Mouse (Mus musculus): ENCODE results near the gene Dlgap4. TPM values are rescaled to one million over a fixed set of nuclear protein-coding genes. Genes with fewer than 3 reads are reported as not detected.

Gene Dlgap4
- polyA plus RNA-seq, 1 experiment from 2014 or later: 55.5 TPM

GRCm38 (mm10) chr2:156693241-156693807, 79.8 kb downstream of the Dlgap4 start:
- Histone ChIP-seq H3K4me2 (ENCODE audit: low read depth, low read length) (no peak overlapping the region), H3K27me3 (ENCODE audit: control insufficient read depth, insufficient read depth, low read length) (no peaks in the 10 kb centered on the region), H3K9ac (ENCODE audit: low read length) (no peak overlapping the region), H3K27ac (ENCODE audit: low read length) (no peak overlapping the region), H3K9me3 (replicated peaks; ENCODE audit: control insufficient read depth, low read length) (no peaks in the 10 kb centered on the region), H3K4me1 (ENCODE audit: control insufficient read depth, insufficient read depth, low read length) (no peaks in the 10 kb centered on the region; the same call in 1 of the 2 replicates), H3K36me3 (ENCODE audit: control insufficient read depth, insufficient read depth, low read length) (no peaks in the 10 kb centered on the region), H3K4me3 (replicated peaks; ENCODE audit: low read length) (no peak overlapping the region)
- ATAC-seq (ENCODE audit: insufficient read depth, low FRiP score): no peak
- 51% methylated on average over 11 of the region's 11 CpGs for WGBS

- ATAC-seq (ENCODE audit: insufficient read depth, low FRiP score): no peak
Observed at GRCm38 (mm10) chr2:156697261-156697660, 83.8 kb downstream of the Dlgap4 start.

DNA sequence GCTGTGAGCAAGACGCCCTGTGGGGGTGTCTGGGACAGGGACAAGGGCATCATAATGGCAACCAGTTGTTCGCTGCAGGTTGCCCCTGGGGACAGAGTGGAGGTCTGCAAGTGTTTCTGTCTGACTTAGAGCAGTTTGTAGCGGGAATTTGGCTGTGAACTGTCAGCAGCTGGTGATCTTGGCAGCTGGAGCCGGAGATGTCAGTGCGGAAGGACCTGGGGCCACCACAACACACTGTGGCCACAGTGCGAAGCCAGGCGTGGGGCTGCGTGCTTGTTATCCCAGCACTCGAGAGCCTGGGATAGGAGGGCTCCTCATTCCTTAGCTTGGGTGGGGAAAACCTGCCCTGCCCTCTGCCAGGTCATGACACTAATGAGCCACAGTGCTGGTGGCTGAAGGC, 84.7 kb downstream of the Dlgap4 start:
- Histone ChIP-seq H3K9ac (ENCODE audit: low read length) (no peak overlapping the region), H3K4me1 (ENCODE audit: control insufficient read depth, insufficient read depth, low read length) (no peaks in the 10 kb centered on the region; the same call in 1 of the 2 replicates), H3K36me3 (ENCODE audit: control insufficient read depth, insufficient read depth, low read length) (no peaks in the 10 kb centered on the region), H3K27ac (ENCODE audit: low read length) (no peak overlapping the region), H3K4me3 (replicated peaks; ENCODE audit: low read length) (no peak overlapping the region), H3K4me2 (ENCODE audit: low read depth, low read length) (no peak overlapping the region), H3K27me3 (ENCODE audit: control insufficient read depth, insufficient read depth, low read length) (no peaks in the 10 kb centered on the region), H3K9me3 (replicated peaks; ENCODE audit: control insufficient read depth, low read length) (no peaks in the 10 kb centered on the region)
- ATAC-seq (ENCODE audit: insufficient read depth, low FRiP score): no peak
- WGBS: 67% methylated on average over 9 of the region's 9 CpGs

More at GRCm38 (mm10) chr2:156697261-156697660, 83.8 kb downstream of the Dlgap4 start:
- WGBS: 88% methylated on average over 8 of the region's 8 CpGs
- Histone ChIP-seq H3K9ac (ENCODE audit: low read length) (no peak overlapping the region), H3K27ac (ENCODE audit: low read length) (no peak overlapping the region), H3K4me1 (ENCODE audit: control insufficient read depth, insufficient read depth, low read length) (no peaks in the 10 kb centered on the region; the same call in 1 of the 2 replicates), H3K27me3 (ENCODE audit: control insufficient read depth, insufficient read depth, low read length) (no peaks in the 10 kb centered on the region), H3K4me2 (ENCODE audit: low read depth, low read length) (no peak overlapping the region), H3K36me3 (ENCODE audit: control insufficient read depth, insufficient read depth, low read length) (no peaks in the 10 kb centered on the region), H3K9me3 (replicated peaks; ENCODE audit: control insufficient read depth, low read length) (no peaks in the 10 kb centered on the region), H3K4me3 (replicated peaks; ENCODE audit: low read length) (no peak overlapping the region)

DNA sequence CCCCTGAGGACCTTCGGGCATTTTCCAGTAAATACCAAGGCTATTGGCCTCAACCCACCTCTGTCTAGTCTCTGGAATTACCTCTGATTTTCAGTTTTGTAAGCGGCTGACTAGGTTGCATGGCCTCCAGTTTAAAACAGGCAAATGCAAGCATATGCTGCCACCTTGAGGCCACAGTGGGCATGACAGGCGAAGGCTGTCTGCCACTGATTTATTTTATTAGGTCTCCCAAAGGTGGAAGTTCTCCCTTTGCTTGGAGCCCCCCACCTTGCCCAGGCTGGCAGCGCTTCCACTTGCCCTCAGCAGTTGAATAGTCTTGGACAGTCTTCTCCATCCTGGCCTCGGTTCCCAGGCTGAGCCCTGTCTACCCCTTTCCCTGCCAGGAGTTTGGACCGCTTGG, 92.0 kb downstream of the Dlgap4 start:
- no peak; the same call in 1 of the 2 replicates for ATAC-seq (ENCODE audit: insufficient read depth, low FRiP score)
- Histone ChIP-seq H3K9me3 (replicated peaks; ENCODE audit: control insufficient read depth, low read length) (no peaks in the 10 kb centered on the region), H3K36me3 (ENCODE audit: control insufficient read depth, insufficient read depth, low read length) (no peaks in the 10 kb centered on the region), H3K4me1 (ENCODE audit: control insufficient read depth, insufficient read depth, low read length) (no peaks in the 10 kb centered on the region), H3K9ac (ENCODE audit: low read length) (no peak overlapping the region), H3K4me2 (ENCODE audit: low read depth, low read length) (no peak overlapping the region), H3K4me3 (replicated peaks; ENCODE audit: low read length) (no peak overlapping the region), H3K27ac (ENCODE audit: low read length) (no peak overlapping the region), H3K27me3 (ENCODE audit: control insufficient read depth, insufficient read depth, low read length) (no peaks in the 10 kb centered on the region)
- 16% methylated on average over 6 of the region's 6 CpGs for WGBS

DNA sequence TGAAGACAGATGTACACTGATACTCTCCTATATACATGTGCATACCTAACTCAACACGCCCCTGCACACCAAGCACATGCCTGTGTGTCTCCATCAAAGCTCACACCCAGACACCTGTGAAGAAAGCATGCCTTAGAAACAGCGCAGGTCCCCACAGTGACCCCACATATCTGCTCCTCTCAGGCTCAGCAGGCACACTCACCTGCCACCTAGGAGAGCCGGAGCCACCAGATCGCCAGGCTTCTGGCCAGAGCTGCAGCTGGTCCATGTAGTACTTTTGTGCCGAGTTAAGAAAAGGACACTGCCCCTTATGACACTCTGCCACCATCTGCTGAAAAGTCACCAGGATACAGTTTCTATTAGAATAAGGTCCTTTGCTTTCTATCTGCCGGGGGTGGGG, 103.2 kb downstream of the Dlgap4 start:
- H3K4me2 ChIP-seq (ENCODE audit: low read depth, low read length): no peak overlapping the region
- peaks cover 27% of the 10 kb centered on the region for H3K4me1 ChIP-seq (ENCODE audit: control insufficient read depth, insufficient read depth, low read length)
- H3K9ac ChIP-seq (ENCODE audit: low read length): no peak overlapping the region
- H3K27me3 ChIP-seq (ENCODE audit: control insufficient read depth, insufficient read depth, low read length): no peaks in the 10 kb centered on the region
- no peak overlapping the region for H3K27ac ChIP-seq (ENCODE audit: low read length)
- no peak for ATAC-seq (ENCODE audit: insufficient read depth, low FRiP score)
- WGBS: 65% methylated on average over 6 of the region's 6 CpGs
- H3K36me3 ChIP-seq (ENCODE audit: control insufficient read depth, insufficient read depth, low read length): no peaks in the 10 kb centered on the region
- H3K4me3 ChIP-seq (replicated peaks; ENCODE audit: low read length): no peak overlapping the region
- no peaks in the 10 kb centered on the region for H3K9me3 ChIP-seq (replicated peaks; ENCODE audit: control insufficient read depth, low read length)

DNA sequence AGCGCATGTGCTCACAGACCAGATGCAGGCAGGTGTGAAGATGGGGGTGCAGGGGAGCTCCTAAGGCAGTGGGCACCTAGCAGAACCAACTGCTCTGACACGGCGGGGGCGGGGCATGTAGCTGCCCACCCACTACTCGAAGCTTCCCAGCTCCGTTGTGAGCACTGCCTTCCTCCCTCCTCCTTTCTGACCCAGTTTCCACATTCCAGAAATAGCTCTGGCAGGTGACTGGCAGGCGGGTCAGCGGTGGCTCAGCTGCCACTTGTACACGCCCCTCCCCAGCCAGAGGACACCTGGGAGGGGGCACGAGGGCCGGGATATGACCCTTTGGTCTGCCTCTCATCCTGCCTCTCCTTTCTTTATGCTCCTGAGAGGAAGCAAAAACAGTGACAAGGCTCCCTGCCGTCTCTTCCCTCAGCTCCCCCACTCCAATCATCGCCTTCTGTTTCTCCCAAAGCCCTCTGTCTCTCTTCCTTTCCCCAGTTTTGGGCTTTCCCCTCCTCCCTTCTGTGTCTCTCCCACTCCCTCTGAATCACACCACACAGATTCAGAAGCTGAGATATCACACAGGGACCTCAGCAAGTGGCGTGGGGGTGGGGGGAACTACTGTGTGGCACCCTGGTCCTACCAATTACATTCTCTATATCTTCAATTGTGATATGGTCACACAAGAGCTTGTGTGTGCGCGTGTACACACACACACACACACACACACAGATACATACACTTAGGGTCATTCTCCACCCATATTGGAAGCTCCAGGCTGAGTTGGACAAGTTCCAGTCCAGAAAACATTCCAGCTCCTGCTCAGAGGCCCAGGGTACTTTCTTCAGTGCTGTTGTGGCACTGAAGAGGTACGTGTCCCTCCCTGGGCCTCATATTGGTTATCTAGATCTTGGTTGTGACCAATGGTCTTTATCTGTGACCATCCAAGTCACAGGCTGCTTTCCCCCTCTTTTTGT, 104.1 kb downstream of the Dlgap4 start:
- no peaks in the 10 kb centered on the region for H3K27me3 ChIP-seq (ENCODE audit: control insufficient read depth, insufficient read depth, low read length)
- H3K4me3 ChIP-seq (replicated peaks; ENCODE audit: low read length): peak overlapping the region; percentile 27
- H3K4me2 ChIP-seq (ENCODE audit: low read depth, low read length): peak overlapping the region; percentile 47
- peaks cover 31% of the 10 kb centered on the region for H3K4me1 ChIP-seq (ENCODE audit: control insufficient read depth, insufficient read depth, low read length)
- ATAC-seq (ENCODE audit: insufficient read depth, low FRiP score): no peak
- H3K36me3 ChIP-seq (ENCODE audit: control insufficient read depth, insufficient read depth, low read length): no peaks in the 10 kb centered on the region
- H3K9ac ChIP-seq (ENCODE audit: low read length): peak overlapping the region; percentile 55
- peak overlapping the region; percentile 76 for H3K27ac ChIP-seq (ENCODE audit: low read length)
- H3K9me3 ChIP-seq (replicated peaks; ENCODE audit: control insufficient read depth, low read length): no peaks in the 10 kb centered on the region
- WGBS: 15% methylated on average over 17 of the region's 17 CpGs

- Histone ChIP-seq H3K4me2 (ENCODE audit: low read depth, low read length) (no peak overlapping the region), H3K9me3 (replicated peaks; ENCODE audit: control insufficient read depth, low read length) (no peaks in the 10 kb centered on the region), H3K27ac (ENCODE audit: low read length) (peak overlapping the region; percentile 44), H3K4me3 (replicated peaks; ENCODE audit: low read length) (no peak overlapping the region), H3K27me3 (ENCODE audit: control insufficient read depth, insufficient read depth, low read length) (no peaks in the 10 kb centered on the region), H3K36me3 (ENCODE audit: control insufficient read depth, insufficient read depth, low read length) (no peaks in the 10 kb centered on the region), H3K9ac (ENCODE audit: low read length) (0 out of 2 replicates have a peak overlapping the region, but pooled peaks have one; percentile 18), H3K4me1 (ENCODE audit: control insufficient read depth, insufficient read depth, low read length) (peaks cover 37% of the 10 kb centered on the region)
- WGBS: 56% methylated on average over 5 of the region's 5 CpGs
- no peak for ATAC-seq (ENCODE audit: insufficient read depth, low FRiP score)
Observed at GRCm38 (mm10) chr2:156718793-156719192, 105.3 kb downstream of the Dlgap4 start.

DNA sequence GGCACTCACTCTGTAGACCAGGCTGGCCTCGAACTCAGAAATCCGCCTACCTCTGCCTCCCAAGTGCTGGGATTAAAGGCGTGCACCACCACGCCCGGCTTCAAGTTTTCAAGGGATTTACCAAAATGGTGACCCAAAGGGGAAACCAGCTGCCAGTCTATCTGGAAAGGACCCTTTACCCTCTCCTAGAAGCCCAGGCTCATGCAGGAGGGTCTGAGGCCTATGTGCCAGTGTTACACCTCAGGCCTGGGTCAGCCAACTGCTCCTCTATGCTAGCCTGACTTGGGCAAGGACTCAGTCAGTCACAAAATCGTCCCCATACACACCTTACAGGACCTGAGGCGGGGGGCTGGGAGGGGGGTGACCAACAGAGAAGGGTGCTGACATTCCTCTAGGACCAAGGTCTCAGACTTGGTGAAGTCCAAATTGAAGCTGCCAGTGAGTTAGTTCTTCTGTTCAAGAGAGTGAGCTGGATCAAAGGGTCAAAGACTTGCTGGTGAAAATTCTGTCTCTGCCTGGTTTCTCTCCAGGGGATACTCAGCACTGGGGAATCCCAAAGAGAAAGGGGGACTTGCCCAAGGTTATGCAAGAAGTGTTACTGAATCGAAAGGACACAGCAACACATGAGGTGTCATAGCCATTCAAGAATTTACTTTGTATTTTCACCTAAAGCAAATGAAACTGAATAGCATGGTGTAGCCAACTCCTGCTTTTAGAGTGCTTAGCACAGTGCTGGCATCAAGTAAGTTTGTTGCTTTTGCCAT, 106.2 kb downstream of the Dlgap4 start:
- Histone ChIP-seq H3K4me3 (replicated peaks; ENCODE audit: low read length) (peak overlapping the region; percentile 95), H3K27ac (ENCODE audit: low read length) (peak overlapping the region; percentile 74), H3K9ac (ENCODE audit: low read length) (peak overlapping the region; percentile 83), H3K9me3 (replicated peaks; ENCODE audit: control insufficient read depth, low read length) (no peaks in the 10 kb centered on the region), H3K4me1 (ENCODE audit: control insufficient read depth, insufficient read depth, low read length) (peaks cover 43% of the 10 kb centered on the region), H3K36me3 (ENCODE audit: control insufficient read depth, insufficient read depth, low read length) (no peaks in the 10 kb centered on the region), H3K27me3 (ENCODE audit: control insufficient read depth, insufficient read depth, low read length) (no peaks in the 10 kb centered on the region), H3K4me2 (ENCODE audit: low read depth, low read length) (peak overlapping the region; percentile 74)
- no peak for ATAC-seq (ENCODE audit: insufficient read depth, low FRiP score)
- 87% methylated on average over 8 of the region's 8 CpGs for WGBS

Data from stomach, embryonic 16.5 days (tissue).